Mouse (Mus musculus) embryonic facial prominence, embryonic 14.5 days (tissue): Measurements from ENCODE around the gene Mesp2. TPM values are rescaled to one million over a fixed set of nuclear protein-coding genes. Genes with fewer than 3 reads are reported as not detected.
"Not testable (repeated sequence)": the region's sequence is repeated elsewhere in the genome, so short reads cannot be mapped to it uniquely, and the experiment has no call there.

Experiments
- ATAC-seq: fragments of 200-750 bp; cut with Nextera tagmentation; 2 replicates; pipeline ENCODE4 v1.8.0; 2017; ENCODE audit warnings: low read depth, moderate number of reproducible peaks, moderate TSS enrichment
- DNase-seq: peaks from one replicate; pipeline ENCODE4 v3.0.0-alpha.2; 2015; ENCODE audit warnings: low spot score
- H3K27ac ChIP-seq: fragments of 300-500 bp; sonication (generic); replicated peaks from 2 replicates; pipeline ENCODE4 v1.5.1; 2014; ENCODE audit warnings: low read depth, mild to moderate bottlenecking, low read length, moderate library complexity
- H3K27me3 ChIP-seq: fragments of 300-500 bp; sonication (generic); replicated peaks from 2 replicates; pipeline ENCODE4 v1.6.1; 2014; ENCODE audit warnings: low read length; ENCODE audit not compliant: control insufficient read depth, insufficient read depth
- H3K36me3 ChIP-seq: fragments of 300-500 bp; sonication (generic); 2 replicates; pipeline ENCODE4 v1.6.1; 2014; ENCODE audit warnings: low read length, mixed read lengths; ENCODE audit not compliant: control insufficient read depth, insufficient read depth
- H3K4me1 ChIP-seq: fragments of 300-500 bp; sonication (generic); 2 replicates; pipeline ENCODE4 v1.6.1; 2014; ENCODE audit warnings: antibody characterized with exemption, low read length; ENCODE audit not compliant: control insufficient read depth, insufficient read depth
- H3K4me2 ChIP-seq: fragments of 300-500 bp; sonication (generic); 2 replicates; pipeline ENCODE4 v1.6.1; 2014; ENCODE audit warnings: low read depth, mild to moderate bottlenecking, low read length, moderate library complexity, mixed read lengths
- H3K4me3 ChIP-seq: fragments of 300-500 bp; sonication (generic); 2 replicates; pipeline ENCODE4 v1.5.1; 2014; ENCODE audit warnings: low read depth, mild to moderate bottlenecking, low read length
- H3K9ac ChIP-seq: fragments of 300-500 bp; sonication (generic); 2 replicates; pipeline ENCODE4 v1.6.1; 2014; ENCODE audit warnings: low read depth, mild to moderate bottlenecking, low read length, moderate library complexity, mixed read lengths
- H3K9me3 ChIP-seq: fragments of 300-500 bp; sonication (generic); 2 replicates; pipeline ENCODE4 v1.6.1; 2016; ENCODE audit warnings: low read length; ENCODE audit not compliant: control insufficient read depth
- WGBS: fragments of 180-500 bp; shearing (Covaris S2); extraction: QIAGEN DNeasy Blood & Tissue Kit; methylation state at CpG from one replicate; pipeline ENCODE4 v1.1.7; 2014; 5-methylcytosine and 5-hydroxymethylcytosine counted together
- polyA plus RNA-seq: library from polyadenylated mRNA; unstranded; fragments of >200 nt; fragmentation: Nextera tagmentation; extraction: Ambion mirVana; gene quantifications from 2 replicates; pipeline ENCODE4 v1.2.1, GENCODE M21; 2014

Gene Mesp2
- polyA plus RNA-seq, 1 experiment from 2014 or later = 0.72 TPM

DNA sequence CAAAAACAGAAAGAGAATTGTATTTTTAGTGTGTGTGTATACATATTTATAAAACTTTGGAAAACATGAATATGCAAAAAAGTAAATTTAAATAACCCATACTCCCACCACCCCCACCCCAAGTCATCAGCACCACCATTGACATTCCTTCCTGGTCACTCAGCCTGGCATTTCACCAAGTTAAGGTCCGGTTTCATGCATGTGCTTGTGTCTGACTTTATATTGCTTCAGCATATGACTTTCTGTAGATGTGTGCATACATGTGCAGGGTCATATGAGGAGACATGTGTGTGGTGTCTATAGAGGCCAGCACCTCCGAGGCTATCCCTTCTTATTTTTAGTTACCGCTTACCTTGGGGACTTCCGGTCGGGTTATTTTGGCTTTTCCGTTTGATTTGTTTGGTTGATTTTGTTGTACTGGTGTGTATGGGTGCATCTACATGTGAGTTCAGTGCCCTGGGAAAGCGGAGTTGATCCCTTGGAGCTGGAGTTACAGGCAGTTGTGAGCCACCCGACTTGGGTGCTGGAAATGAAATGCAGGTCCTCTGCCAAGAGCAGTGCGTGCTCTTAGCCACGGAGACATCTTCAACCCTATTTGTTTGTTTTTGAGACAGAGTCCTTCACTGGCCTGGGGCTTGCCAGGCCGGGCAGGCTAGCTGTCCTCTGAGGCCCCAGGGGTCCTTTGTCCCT lies 28.6 kb upstream of the Mesp2 start:
- Histone ChIP-seq H3K27ac (no peak overlapping the region), H3K4me3 (no peak overlapping the region), H3K9me3 (no peaks in the 10 kb centered on the region), H3K36me3 (no peaks in the 10 kb centered on the region), H3K9ac (no peak overlapping the region), H3K4me1 (no peaks in the 10 kb centered on the region), H3K27me3 (no peaks in the 10 kb centered on the region), H3K4me2 (no peak overlapping the region)
- WGBS = 78% methylated on average over 11 of the region's 11 CpGs
- ATAC-seq (no peak), DNase-seq (no peak)

DNA sequence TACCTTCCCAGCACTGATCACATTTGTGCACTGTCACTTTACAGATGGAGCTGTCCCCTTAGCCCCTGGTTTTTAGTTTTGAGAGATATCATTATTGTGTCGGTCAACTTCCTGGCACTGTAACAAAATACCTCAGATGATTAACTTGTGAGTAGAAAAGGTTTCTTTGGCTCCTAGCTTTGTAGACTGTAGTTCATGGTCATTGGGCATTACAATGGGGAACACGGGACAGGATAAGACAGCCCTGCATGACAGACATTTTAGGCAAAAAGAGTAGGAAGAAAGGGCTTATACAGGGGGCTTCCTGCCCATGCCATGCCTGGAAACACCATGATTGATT lies 28.0 kb upstream of the Mesp2 start:
- H3K27ac ChIP-seq = no peak overlapping the region
- H3K4me2 ChIP-seq = no peak overlapping the region
- H3K9ac ChIP-seq = no peak overlapping the region
- no peaks in the 10 kb centered on the region for H3K36me3 ChIP-seq
- H3K27me3 ChIP-seq = no peaks in the 10 kb centered on the region
- H3K4me1 ChIP-seq = no peaks in the 10 kb centered on the region
- no peaks in the 10 kb centered on the region for H3K9me3 ChIP-seq
- no peak overlapping the region for H3K4me3 ChIP-seq
- ATAC-seq (no peak), DNase-seq (no peak)
- WGBS = 71% methylated on average over 2 of the region's 2 CpGs

DNA sequence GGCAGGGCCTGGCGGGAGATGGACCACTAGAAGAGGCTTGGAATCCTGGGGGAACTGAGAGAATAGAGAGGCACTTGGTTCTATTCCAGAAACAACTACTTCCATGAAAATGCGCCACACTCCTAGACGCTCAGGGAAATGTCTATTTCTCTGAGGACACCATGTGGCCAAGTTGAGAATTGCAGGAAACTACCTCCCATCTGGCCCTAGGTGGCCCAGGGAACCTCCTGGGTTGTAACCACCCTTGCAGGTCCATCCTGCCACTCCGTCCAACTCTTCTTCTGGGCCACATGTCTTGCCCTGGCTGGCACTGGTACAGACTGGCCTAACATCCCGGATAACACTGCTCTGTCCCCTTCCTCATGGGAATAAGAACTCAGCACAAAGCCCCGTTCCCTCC lies 24.2 kb upstream of the Mesp2 start:
- Histone ChIP-seq H3K4me3 (no peak overlapping the region), H3K9me3 (no peaks in the 10 kb centered on the region), H3K27me3 (peaks cover 10% of the 10 kb centered on the region), H3K27ac (no peak overlapping the region), H3K4me1 (no peaks in the 10 kb centered on the region), H3K36me3 (no peaks in the 10 kb centered on the region), H3K9ac (no peak overlapping the region), H3K4me2 (no peak overlapping the region)
- DNase-seq (peak; percentile 71), ATAC-seq (peak; percentile 55; the same call in 1 of the 2 replicates)
- 14% methylated on average over 6 of the region's 6 CpGs for WGBS

DNA sequence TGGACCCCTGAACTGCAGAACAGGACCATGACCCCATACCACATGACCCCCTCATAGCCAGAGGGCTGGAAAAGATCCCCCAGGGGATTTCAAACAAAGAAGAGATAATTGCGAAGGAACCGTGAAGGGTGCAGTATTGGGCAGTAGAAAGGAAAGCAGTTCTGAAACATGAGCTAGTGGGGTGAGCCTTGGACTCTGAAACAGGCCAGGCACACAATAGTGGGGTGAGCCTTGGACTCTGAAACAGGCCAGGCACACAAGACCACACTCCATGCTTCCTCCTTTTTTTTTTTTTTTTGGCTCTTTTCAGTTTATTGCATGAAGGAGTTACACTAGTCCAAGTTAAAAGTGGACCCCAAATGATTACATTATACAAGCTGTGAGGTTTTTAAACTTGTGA lies 20.7 kb upstream of the Mesp2 start:
- not testable (repeated sequence) for DNase-seq
- H3K27me3 ChIP-seq = peaks cover 39% of the 10 kb centered on the region

DNA sequence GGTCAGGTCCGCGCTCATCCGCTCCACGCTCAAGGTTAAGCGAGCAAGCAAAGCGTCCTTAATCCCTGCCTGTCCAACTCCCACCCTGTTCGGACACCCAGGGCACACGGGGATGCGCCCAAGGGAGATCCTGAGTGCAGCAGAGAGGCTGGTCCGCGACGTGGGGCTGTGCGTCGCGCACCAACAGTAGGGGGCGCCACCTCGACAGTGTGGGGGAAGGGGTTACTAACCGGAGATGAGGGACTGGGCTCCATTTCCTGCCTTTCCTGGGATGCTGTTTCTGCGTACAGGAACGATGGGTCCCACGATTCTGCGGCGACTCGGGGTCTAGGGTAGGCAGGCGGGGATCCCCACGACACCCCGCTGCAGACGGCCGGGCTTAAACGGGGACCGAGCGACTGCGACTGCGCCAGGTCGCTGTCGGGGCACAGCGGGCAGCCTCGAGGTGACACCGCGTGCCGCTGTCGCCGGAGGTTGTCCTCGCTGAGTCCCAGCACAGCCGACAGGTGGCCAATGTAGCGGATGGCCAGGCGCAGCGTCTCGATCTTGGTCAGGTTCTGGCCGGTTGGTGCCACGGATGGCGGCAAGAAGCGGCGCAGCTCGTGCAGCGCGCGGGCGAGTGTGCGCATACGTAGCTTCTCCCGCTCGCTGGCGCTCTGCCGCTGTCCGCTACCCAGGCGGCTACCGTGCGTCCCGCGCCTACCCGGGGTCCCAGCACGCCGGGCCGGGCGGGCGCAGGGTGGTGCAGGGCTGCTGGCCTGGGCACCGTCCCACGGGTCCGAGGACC lies 17.7 kb upstream of the Mesp2 start:
- Histone ChIP-seq H3K27ac (no peak overlapping the region), H3K27me3 (peaks cover 39% of the 10 kb centered on the region), H3K4me2 (peak overlapping the region; percentile 89), H3K9ac (peak overlapping the region; percentile 65), H3K36me3 (no peaks in the 10 kb centered on the region), H3K9me3 (no peaks in the 10 kb centered on the region), H3K4me3 (peak overlapping the region; percentile 47), H3K4me1 (peaks cover 6% of the 10 kb centered on the region; the same call in 1 of the 2 replicates)
- ATAC-seq = peak; percentile 50
- peak; percentile 44 for DNase-seq
- 2% methylated on average over 24 of the region's 80 CpGs for WGBS

More for the DNA sequence above, 20.7 kb upstream of the Mesp2 start:
- WGBS = 24% methylated on average over 2 of the region's 2 CpGs
- H3K4me3 ChIP-seq, ATAC-seq, H3K9ac ChIP-seq, H3K4me1 ChIP-seq, H3K36me3 ChIP-seq, H3K9me3 ChIP-seq, H3K27ac ChIP-seq, H3K4me2 ChIP-seq: not testable (repeated sequence)

DNA sequence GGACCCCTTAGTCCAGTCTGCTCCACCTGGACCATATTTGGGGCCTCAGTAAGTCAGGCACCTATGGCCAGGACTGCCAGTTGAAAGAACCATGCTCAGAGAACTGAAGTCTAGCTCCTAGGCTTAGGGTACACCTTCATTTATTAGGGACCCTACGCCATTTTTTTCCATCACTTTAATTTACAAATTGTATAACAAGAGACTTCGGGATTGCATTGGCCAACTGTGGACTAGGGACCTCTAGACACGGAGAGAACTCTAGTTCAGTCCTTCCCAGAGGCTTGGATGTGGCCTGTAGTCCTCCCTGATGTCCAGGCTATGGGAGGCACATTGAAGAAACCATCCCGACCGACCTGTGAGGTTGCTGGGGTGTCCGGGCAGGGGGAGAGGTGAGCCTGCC lies 16.8 kb upstream of the Mesp2 start, which contains the start of gene Mesp1:
TSS of gene Mesp1 (minus strand) at position 101 of the 400 bp plus-strand sequence.
- WGBS = 72% methylated on average over 6 of the region's 6 CpGs
- ATAC-seq = no peak
- peak within 1 kb of the TSS; percentile 65 for H3K9ac ChIP-seq
- H3K27me3 ChIP-seq = peaks cover 39% of the 10 kb centered on the region
- H3K4me3 ChIP-seq = peak within 1 kb of the TSS; percentile 47
- no peak within 1 kb of the TSS for H3K27ac ChIP-seq
- H3K36me3 ChIP-seq = no peaks in the 10 kb centered on the region
- H3K4me1 ChIP-seq = peaks cover 6% of the 10 kb centered on the region; the same call in 1 of the 2 replicates
- H3K9me3 ChIP-seq = no peaks in the 10 kb centered on the region
- peak within 1 kb of the TSS; percentile 89 for H3K4me2 ChIP-seq
- no peak for DNase-seq

GRCm38 (mm10) chr7:79798606-79799005 lies 11.9 kb upstream of the Mesp2 start:
- no peak for DNase-seq

GRCm38 (mm10) chr7:79799048-79799447 lies 11.5 kb upstream of the Mesp2 start:
- H3K4me3 ChIP-seq = no peak overlapping the region
- no peaks in the 10 kb centered on the region for H3K9me3 ChIP-seq
- H3K36me3 ChIP-seq = no peaks in the 10 kb centered on the region
- H3K4me2 ChIP-seq = no peak overlapping the region
- peak; percentile 72 for DNase-seq
- no peaks in the 10 kb centered on the region for H3K4me1 ChIP-seq
- ATAC-seq = peak; percentile 48
- H3K27ac ChIP-seq = no peak overlapping the region
- under 1% methylated on average over 8 of the region's 8 CpGs for WGBS
- H3K27me3 ChIP-seq = peaks cover 1% of the 10 kb centered on the region
- no peak overlapping the region for H3K9ac ChIP-seq

More at GRCm38 (mm10) chr7:79798606-79799005, 11.9 kb upstream of the Mesp2 start:
- peak; percentile 39; the same call in 1 of the 2 replicates for ATAC-seq
- WGBS = 12% methylated on average over 5 of the region's 5 CpGs
- Histone ChIP-seq H3K27ac (no peak overlapping the region), H3K9ac (no peak overlapping the region), H3K4me1 (no peaks in the 10 kb centered on the region), H3K36me3 (no peaks in the 10 kb centered on the region), H3K27me3 (peaks cover 6% of the 10 kb centered on the region), H3K9me3 (no peaks in the 10 kb centered on the region), H3K4me3 (no peak overlapping the region), H3K4me2 (no peak overlapping the region)
